Mouse (Mus musculus) kidney, embryonic 15.5 days (tissue): Measurements from ENCODE around the gene Zfp872. TPM values are rescaled to one million over a fixed set of nuclear protein-coding genes. Genes with fewer than 3 reads are reported as not detected.

Source experiments
- ATAC-seq: fragments of 200-750 bp; cut with Nextera tagmentation; replicated peaks from 2 replicates; pipeline ENCODE4 v1.8.0; 2017; ENCODE audit warnings: moderate TSS enrichment; ENCODE audit not compliant: low FRiP score
- H3K27ac ChIP-seq: fragments of 300-500 bp; sonication (generic); 2 replicates; pipeline ENCODE4 v1.5.1; 2015; ENCODE audit warnings: mild to moderate bottlenecking, inconsistent platforms
- H3K27me3 ChIP-seq: fragments of 300-500 bp; sonication (generic); 2 replicates; pipeline ENCODE4 v1.6.1; 2015; ENCODE audit warnings: inconsistent platforms
- H3K36me3 ChIP-seq: fragments of 300-500 bp; sonication (generic); 2 replicates; pipeline ENCODE4 v1.6.1; 2015; ENCODE audit warnings: inconsistent platforms
- H3K4me1 ChIP-seq: fragments of 300-500 bp; sonication (generic); 2 replicates; pipeline ENCODE4 v1.6.1; 2015; ENCODE audit warnings: inconsistent platforms
- H3K4me2 ChIP-seq: fragments of 300-500 bp; sonication (generic); 2 replicates; pipeline ENCODE4 v1.6.1; 2015; ENCODE audit warnings: moderate library complexity, mild to moderate bottlenecking, inconsistent platforms
- H3K4me3 ChIP-seq: fragments of 300-500 bp; sonication (generic); replicated peaks from 2 replicates; pipeline ENCODE4 v1.5.1; 2015; ENCODE audit warnings: mild to moderate bottlenecking, inconsistent platforms
- H3K9ac ChIP-seq: fragments of 300-500 bp; sonication (generic); 2 replicates; pipeline ENCODE4 v1.6.1; 2015; ENCODE audit warnings: mild to moderate bottlenecking, inconsistent platforms
- H3K9me3 ChIP-seq: fragments of 300-500 bp; sonication (generic); replicated peaks from 2 replicates; pipeline ENCODE4 v1.6.1; 2016; ENCODE audit warnings: inconsistent platforms
- WGBS: fragments of 180-500 bp; shearing (Covaris S2); methylation state at CpG from one replicate; pipeline ENCODE4 v1.1.7; 2015; ENCODE audit warnings: mixed read lengths; 5-methylcytosine and 5-hydroxymethylcytosine counted together
- polyA plus RNA-seq: library from polyadenylated mRNA; unstranded; fragments of >200 nt; fragmentation: Nextera tagmentation; extraction: Ambion mirVana; gene quantifications from 2 replicates; pipeline ENCODE4 v1.2.1, GENCODE M21; 2015

The Zfp872 gene
- polyA plus RNA-seq, 1 experiment from 2014 or later: 0.31 TPM

DNA sequence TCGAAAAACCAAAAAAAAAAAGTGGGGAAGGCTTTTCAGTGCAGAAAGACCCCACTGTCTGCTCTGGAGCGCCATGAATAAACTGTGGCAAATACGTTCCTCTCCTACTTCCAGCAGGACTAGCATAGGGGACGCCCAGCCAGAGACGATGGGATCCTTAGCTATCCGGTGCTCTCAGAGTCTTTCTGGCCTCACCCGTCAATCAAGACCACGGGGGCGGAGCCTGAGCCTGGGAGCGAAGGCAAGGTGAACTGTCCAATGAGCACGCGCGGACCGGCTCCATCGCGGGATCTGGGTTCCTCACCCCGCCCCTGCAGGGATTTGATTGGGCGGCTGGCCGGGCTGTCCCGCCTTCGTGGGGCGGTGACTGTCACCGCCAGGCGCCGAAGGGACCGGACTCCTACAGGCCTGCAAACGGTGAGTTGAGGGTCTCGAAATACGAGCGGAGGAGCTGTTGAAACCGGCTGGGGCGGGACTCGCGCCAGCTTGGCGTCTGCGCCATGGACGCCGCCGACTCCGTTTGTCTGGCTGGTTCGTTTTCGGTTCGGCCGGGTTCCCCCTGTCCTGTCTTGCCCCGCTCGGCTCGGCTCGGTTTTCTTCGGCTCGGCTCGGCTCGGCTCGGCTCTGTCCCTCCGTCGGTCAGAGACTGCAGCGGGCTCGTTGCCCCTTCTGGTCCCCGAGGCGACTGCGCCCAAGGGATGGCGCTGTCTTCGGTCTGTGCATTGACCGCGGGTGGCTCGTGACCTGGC, 31.2 kb upstream of the Zfp872 start, which contains the start of gene Pigyl:
TSS of gene Pigyl (plus strand) at position 350 of the 749 bp plus-strand sequence.
- Histone ChIP-seq H3K4me2 (peak within 1 kb of the TSS; percentile 73), H3K27ac (peak within 1 kb of the TSS; percentile 87), H3K9ac (peak within 1 kb of the TSS; percentile 73), H3K4me1 (peaks cover 17% of the 10 kb centered on the region), H3K4me3 (peak within 1 kb of the TSS; percentile 63), H3K36me3 (peaks cover 10% of the 10 kb centered on the region; the same call in 1 of the 2 replicates), H3K9me3 (no peaks in the 10 kb centered on the region), H3K27me3 (peaks cover 6% of the 10 kb centered on the region; the same call in 1 of the 2 replicates)
- under 1% methylated on average over 65 of the region's 65 CpGs for WGBS
- peak; percentile 98 for ATAC-seq

- Histone ChIP-seq H3K4me2 (peak overlapping the region; percentile 73), H3K9me3 (no peaks in the 10 kb centered on the region), H3K9ac (peak overlapping the region; percentile 73), H3K36me3 (peaks cover 10% of the 10 kb centered on the region; the same call in 1 of the 2 replicates), H3K27me3 (peaks cover 6% of the 10 kb centered on the region; the same call in 1 of the 2 replicates), H3K4me3 (peak overlapping the region; percentile 63), H3K4me1 (peaks cover 17% of the 10 kb centered on the region), H3K27ac (no peak overlapping the region)
- ATAC-seq: no peak
- 69% methylated on average over 34 of the region's 34 CpGs for WGBS
Measured at GRCm38 (mm10) chr9:22157516-22158265, 30.2 kb upstream of the Zfp872 start.

GRCm38 (mm10) chr9:22161299-22161698, 26.6 kb upstream of the Zfp872 start:
- 47% methylated on average over 6 of the region's 6 CpGs for WGBS
- H3K36me3 ChIP-seq: peaks cover 10% of the 10 kb centered on the region; the same call in 1 of the 2 replicates
- no peak overlapping the region for H3K27ac ChIP-seq
- no peak overlapping the region for H3K4me3 ChIP-seq
- no peak for ATAC-seq
- H3K4me2 ChIP-seq: no peak overlapping the region
- no peaks in the 10 kb centered on the region for H3K9me3 ChIP-seq
- H3K27me3 ChIP-seq: peaks cover 6% of the 10 kb centered on the region; the same call in 1 of the 2 replicates
- H3K4me1 ChIP-seq: peaks cover 15% of the 10 kb centered on the region
- no peak overlapping the region for H3K9ac ChIP-seq

DNA sequence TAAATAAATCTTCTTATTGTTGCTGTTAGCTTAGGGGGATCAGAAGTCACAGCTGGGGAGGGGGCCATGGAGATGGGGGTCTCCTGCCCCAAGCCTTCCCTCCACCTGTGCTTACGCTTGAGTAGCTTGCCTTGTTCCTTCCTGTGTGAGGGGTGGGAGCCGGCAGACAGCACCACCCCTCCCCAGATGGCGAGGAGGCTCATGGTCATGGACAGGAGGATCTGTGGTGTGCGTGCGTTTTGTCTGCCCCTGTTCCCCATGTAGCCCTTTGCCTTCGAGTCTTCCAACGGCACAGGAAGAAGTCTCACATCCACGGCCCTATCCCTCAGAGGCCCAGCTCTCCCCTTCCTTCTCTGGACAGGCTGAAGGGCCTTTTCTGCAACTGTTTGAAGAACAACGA, 25.6 kb upstream of the Zfp872 start:
- H3K9ac ChIP-seq: no peak overlapping the region
- peaks cover 6% of the 10 kb centered on the region; the same call in 1 of the 2 replicates for H3K27me3 ChIP-seq
- H3K36me3 ChIP-seq: peaks cover 10% of the 10 kb centered on the region; the same call in 1 of the 2 replicates
- no peak overlapping the region for H3K4me3 ChIP-seq
- no peak overlapping the region for H3K4me2 ChIP-seq
- 0 out of 2 replicates have a peak, but pooled peaks cover 4% of the 10 kb centered on the region for H3K9me3 ChIP-seq
- H3K4me1 ChIP-seq: peaks cover 11% of the 10 kb centered on the region
- WGBS: 70% methylated on average over 9 of the region's 9 CpGs
- 0 out of 2 replicates have a peak, but pooled peaks have one; percentile 13 for ATAC-seq
- H3K27ac ChIP-seq: no peak overlapping the region

- peaks cover 6% of the 10 kb centered on the region; the same call in 1 of the 2 replicates for H3K4me1 ChIP-seq
Measured at GRCm38 (mm10) chr9:22162912-22163311, 25.0 kb upstream of the Zfp872 start.

DNA sequence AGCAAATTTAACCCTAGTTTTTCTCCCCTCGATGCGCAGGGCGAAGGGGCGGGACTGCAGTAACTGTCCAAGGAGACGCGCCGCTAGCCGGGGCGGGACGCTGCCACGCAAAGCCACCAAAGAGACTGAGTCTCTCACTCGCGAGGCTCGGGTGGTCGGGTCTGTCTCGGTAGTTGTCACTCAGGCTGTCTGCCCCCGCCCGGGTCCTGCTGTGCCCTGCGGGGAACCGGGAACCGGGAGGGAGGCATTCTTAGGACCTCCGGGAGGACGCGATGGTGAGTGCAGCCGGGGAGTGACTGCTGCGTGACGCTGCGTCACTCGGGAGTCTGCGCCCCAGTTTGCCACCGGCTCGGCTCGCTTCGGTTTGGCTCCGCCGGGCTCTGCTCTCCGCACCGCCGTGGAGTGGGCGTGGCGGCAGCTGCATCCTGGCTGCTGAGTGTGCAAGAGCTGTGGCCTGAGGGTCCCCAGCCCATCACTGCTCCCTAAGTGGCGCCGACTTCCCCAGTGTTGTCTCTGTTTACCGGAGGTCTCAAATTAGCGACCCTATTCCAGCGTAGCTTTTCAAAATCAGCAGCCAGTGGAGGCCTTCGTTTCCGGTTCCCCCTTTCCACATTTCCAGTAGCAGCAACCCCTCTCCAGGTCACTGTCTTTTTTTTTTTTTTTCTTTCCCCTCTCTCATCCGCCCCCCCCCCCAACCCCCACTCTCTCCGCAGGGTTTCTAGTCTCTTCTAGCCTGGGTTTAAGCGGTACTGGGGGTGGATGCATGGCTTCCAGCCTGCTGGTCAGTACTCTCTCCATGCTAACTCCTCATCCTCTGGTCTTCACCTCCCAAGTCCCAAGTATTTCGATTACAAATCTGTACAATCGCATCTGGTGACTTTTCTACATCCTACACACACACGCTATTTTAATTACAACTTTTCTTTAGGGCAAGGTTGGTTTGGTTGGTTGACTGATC, 22.9 kb upstream of the Zfp872 start:
- H3K9me3 ChIP-seq: 0 out of 2 replicates have a peak, but pooled peaks cover 4% of the 10 kb centered on the region
- peak; percentile 63 for ATAC-seq
- no peaks in the 10 kb centered on the region for H3K27me3 ChIP-seq
- peak overlapping the region; percentile 54 for H3K9ac ChIP-seq
- H3K27ac ChIP-seq: no peak overlapping the region
- 2% methylated on average over 53 of the region's 54 CpGs for WGBS
- no peaks in the 10 kb centered on the region for H3K36me3 ChIP-seq
- peaks cover 6% of the 10 kb centered on the region; the same call in 1 of the 2 replicates for H3K4me1 ChIP-seq
- H3K4me2 ChIP-seq: peak overlapping the region; percentile 97
- peak overlapping the region; percentile 63 for H3K4me3 ChIP-seq

More at GRCm38 (mm10) chr9:22162912-22163311, 25.0 kb upstream of the Zfp872 start:
- no peak overlapping the region for H3K9ac ChIP-seq
- no peak for ATAC-seq
- H3K36me3 ChIP-seq: peaks cover 10% of the 10 kb centered on the region; the same call in 1 of the 2 replicates
- H3K4me3 ChIP-seq: no peak overlapping the region
- H3K27me3 ChIP-seq: peaks cover 6% of the 10 kb centered on the region; the same call in 1 of the 2 replicates
- WGBS: 87% methylated on average over 7 of the region's 7 CpGs
- H3K9me3 ChIP-seq: 0 out of 2 replicates have a peak, but pooled peaks cover 4% of the 10 kb centered on the region
- H3K27ac ChIP-seq: no peak overlapping the region
- no peak overlapping the region for H3K4me2 ChIP-seq

DNA sequence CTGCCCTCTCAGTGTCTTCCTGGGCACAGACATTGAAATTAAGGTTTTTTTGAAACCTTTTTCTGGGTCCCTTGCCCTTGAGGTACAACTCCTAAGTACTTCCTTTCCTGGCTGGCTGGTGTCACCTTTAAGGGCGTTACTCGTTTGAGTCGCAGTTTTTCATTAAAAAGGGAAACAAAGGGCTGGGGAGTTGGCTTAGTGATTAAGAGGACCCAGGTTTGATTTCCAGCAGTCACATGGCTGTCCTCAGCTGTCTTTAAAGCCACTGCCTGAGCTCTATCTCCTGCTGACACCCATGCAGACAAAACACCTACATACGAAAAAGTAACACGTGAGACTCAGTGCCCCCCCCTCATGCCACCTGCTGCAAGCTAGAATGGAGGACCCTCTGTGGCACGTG, 21.9 kb upstream of the Zfp872 start:
- WGBS: 59% methylated on average over 6 of the region's 6 CpGs
- no peaks in the 10 kb centered on the region for H3K27me3 ChIP-seq
- no peak for ATAC-seq
- H3K27ac ChIP-seq: no peak overlapping the region
- no peak overlapping the region for H3K4me2 ChIP-seq
- no peak overlapping the region for H3K4me3 ChIP-seq
- 0 out of 2 replicates have a peak, but pooled peaks cover 4% of the 10 kb centered on the region for H3K9me3 ChIP-seq
- peaks cover 6% of the 10 kb centered on the region; the same call in 1 of the 2 replicates for H3K4me1 ChIP-seq
- no peaks in the 10 kb centered on the region for H3K36me3 ChIP-seq
- no peak overlapping the region for H3K9ac ChIP-seq

- Histone ChIP-seq H3K27me3 (no peaks in the 10 kb centered on the region), H3K9ac (no peak overlapping the region), H3K4me2 (no peak overlapping the region), H3K36me3 (no peaks in the 10 kb centered on the region), H3K27ac (no peak overlapping the region), H3K9me3 (0 out of 2 replicates have a peak, but pooled peaks cover 4% of the 10 kb centered on the region), H3K4me3 (no peak overlapping the region), H3K4me1 (peaks cover 6% of the 10 kb centered on the region; the same call in 1 of the 2 replicates)
- no peak for ATAC-seq
- 88% methylated on average over 10 of the region's 10 CpGs for WGBS
Measured at GRCm38 (mm10) chr9:22166686-22167085, 21.2 kb upstream of the Zfp872 start.

GRCm38 (mm10) chr9:22167751-22168150, 20.1 kb upstream of the Zfp872 start:
- 0 out of 2 replicates have a peak, but pooled peaks cover 4% of the 10 kb centered on the region for H3K9me3 ChIP-seq
- ATAC-seq: no peak
- H3K4me3 ChIP-seq: no peak overlapping the region
- no peaks in the 10 kb centered on the region for H3K36me3 ChIP-seq
- H3K4me2 ChIP-seq: no peak overlapping the region
- H3K4me1 ChIP-seq: peaks cover 6% of the 10 kb centered on the region; the same call in 1 of the 2 replicates
- WGBS: 96% methylated on average over 4 of the region's 4 CpGs
- H3K9ac ChIP-seq: no peak overlapping the region
- H3K27ac ChIP-seq: no peak overlapping the region
- H3K27me3 ChIP-seq: no peaks in the 10 kb centered on the region

DNA sequence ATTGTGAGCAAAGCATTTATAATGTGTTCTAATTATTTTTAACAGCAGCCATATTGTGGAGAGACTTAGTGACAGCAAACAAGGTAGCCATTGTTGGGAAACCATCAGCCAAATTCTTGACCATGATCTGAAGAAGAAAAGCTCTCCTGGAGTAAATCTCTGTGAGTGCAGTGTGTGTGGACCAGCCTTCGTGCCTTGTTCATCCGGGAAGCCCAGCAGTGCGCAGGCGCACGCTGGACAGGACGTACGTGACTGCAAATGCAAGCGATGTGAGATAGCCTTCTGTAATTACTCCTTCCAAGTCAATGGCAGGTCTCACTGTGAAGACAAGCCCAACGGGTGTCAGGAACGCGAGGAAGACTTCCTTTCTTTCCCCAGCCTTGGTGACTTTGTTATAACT, 18.6 kb upstream of the Zfp872 start:
- H3K9me3 ChIP-seq: 0 out of 2 replicates have a peak, but pooled peaks cover 4% of the 10 kb centered on the region
- WGBS: 94% methylated on average over 11 of the region's 11 CpGs
- no peak overlapping the region for H3K4me3 ChIP-seq

DNA sequence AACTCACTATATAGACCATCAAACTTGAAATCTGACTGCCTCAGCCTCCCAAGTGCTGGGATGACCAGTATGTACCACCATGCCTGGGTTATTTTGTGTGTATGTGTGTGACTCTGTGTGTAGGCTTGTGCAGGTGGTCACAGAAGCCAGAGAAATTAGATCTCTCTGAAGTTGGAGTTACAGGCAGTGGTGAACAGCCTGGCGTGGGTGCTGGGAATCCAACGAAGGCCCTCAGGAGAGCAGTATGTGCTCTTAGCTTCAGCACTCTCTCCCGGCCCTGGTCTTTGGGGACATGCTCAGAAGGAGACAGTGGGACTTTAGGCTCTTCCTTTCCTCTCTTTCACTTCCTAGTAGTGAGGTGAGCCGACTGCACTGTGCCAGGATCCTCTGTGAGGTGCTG, 15.6 kb upstream of the Zfp872 start:
- no peaks in the 10 kb centered on the region for H3K36me3 ChIP-seq
- 80% methylated on average over 4 of the region's 4 CpGs for WGBS
- no peak overlapping the region for H3K9ac ChIP-seq

More for the DNA sequence above, 18.6 kb upstream of the Zfp872 start:
- H3K4me1 ChIP-seq: peaks cover 6% of the 10 kb centered on the region; the same call in 1 of the 2 replicates
- H3K4me2 ChIP-seq: no peak overlapping the region
- H3K27ac ChIP-seq: no peak overlapping the region
- H3K36me3 ChIP-seq: no peaks in the 10 kb centered on the region
- no peak overlapping the region for H3K9ac ChIP-seq
- no peaks in the 10 kb centered on the region for H3K27me3 ChIP-seq
- ATAC-seq: no peak

More for the DNA sequence above, 15.6 kb upstream of the Zfp872 start:
- ATAC-seq: no peak
- Histone ChIP-seq H3K4me1 (no peaks in the 10 kb centered on the region), H3K4me2 (no peak overlapping the region), H3K4me3 (no peak overlapping the region), H3K27me3 (no peaks in the 10 kb centered on the region), H3K27ac (no peak overlapping the region), H3K9me3 (0 out of 2 replicates have a peak, but pooled peaks cover 5% of the 10 kb centered on the region)
